Mouse (Mus musculus): ENCODE measurements at regions not wholly inside any gene's neighbourhood (a gene's known extent, or its start where the extent isn't known, plus 50 kb on each side); places are given as distances from the start of the nearest gene placed in this dataset.

- TF ChIP-seq POLR2A (IDR thresholded peaks at IDR 0.05; ENCODE audit: insufficient read depth, low read depth, low read length) (no peak), CTCF (IDR thresholded peaks at IDR 0.05; ENCODE audit: insufficient read depth, low read depth, low read length) (no peak)
Measured at GRCm38 (mm10) chr11:22600370-22600769, 88.5 kb downstream of the Tmem17 start.
